Mouse (Mus musculus) hematopoietic stem cell, adult 5-6 weeks (primary cell): ENCODE results near the gene Tmem115. TPM values are rescaled to one million over a fixed set of nuclear protein-coding genes. Genes with fewer than 3 reads are reported as not detected.

ENCODE experiments used
- ATAC-seq, 2 experiments: fragments of 125-278 bp in 1 of 2; replicated peaks in 1 of 2; 2 replicates each; pipeline ENCODE4 v1.8.0; 2016 to 2017; ENCODE audit warnings: inconsistent platforms in 2 of 2, mild to moderate bottlenecking in 2 of 2, moderate number of reproducible peaks in 2 of 2, low read depth in 1 of 2, moderate TSS enrichment in 1 of 2; ENCODE audit not compliant: low FRiP score in 2 of 2, poor library complexity in 2 of 2, severe bottlenecking in 2 of 2, insufficient read depth in 1 of 2, low TSS enrichment in 1 of 2
- total RNA-seq: library from RNA; stranded (forward); fragments of 172-1452, 232-1000 nt; gene quantifications from 2 replicates; pipeline ENCODE4 v1.2.3, GENCODE M21; 2017

Gene Tmem115
- total RNA-seq, 1 experiment from 2014 or later, result 12.6 TPM

GRCm38 (mm10) chr9:107578587-107578986 lies 44.8 kb downstream of the Tmem115 start, which contains the start of gene Naa80:
TSS of gene Naa80 (plus strand) at chr9:107578887.
- no peak for ATAC-seq

GRCm38 (mm10) chr9:107579023-107579900 lies 45.5 kb downstream of the Tmem115 start:
- ATAC-seq, result no peak

- peak; percentile 68 to 83 for ATAC-seq
Measured at GRCm38 (mm10) chr9:107580501-107581317, 47.0 kb downstream of the Tmem115 start, which contains the start of gene Hyal3. TSS of gene Hyal3 (plus strand) at chr9:107580818.

GRCm38 (mm10) chr9:107581584-107581983 lies 47.8 kb downstream of the Tmem115 start:
- ATAC-seq, result no peak

- no peak for ATAC-seq
Measured at GRCm38 (mm10) chr9:107582509-107583062, 48.8 kb downstream of the Tmem115 start.

GRCm38 (mm10) chr9:107583174-107583573 lies 49.4 kb downstream of the Tmem115 start:
- no peak for ATAC-seq

- ATAC-seq, result no peak
Measured at GRCm38 (mm10) chr9:107586504-107586903, 52.8 kb downstream of the Tmem115 start.

- ATAC-seq, result peak; percentile 92 to 93
Measured at GRCm38 (mm10) chr9:107586974-107587832, 53.5 kb downstream of the Tmem115 start, which contains the start of gene Ifrd2. TSS of gene Ifrd2 (plus strand) at chr9:107587642.

GRCm38 (mm10) chr9:107587833-107588639 lies 54.3 kb downstream of the Tmem115 start:
- peak in 1 of 2 experiments; percentile 2; a peak in 1 of 4 replicates for ATAC-seq

Other genes starting within 250 kb of the Tmem115 start
- gene Mapkapk3, start 244.1 kb upstream of the Tmem115 start, total RNA-seq, result 62.0 and 62.6 TPM in 2 replicates
- 1.4 and 3.5 TPM in 2 replicates for gene Cish, start 237.9 kb upstream of the Tmem115 start, total RNA-seq
- gene Hemk1, start 195.6 kb upstream of the Tmem115 start, total RNA-seq, result 11.5 and 37.2 TPM in 2 replicates
- gene 6430571L13Rik, start 193.3 kb upstream of the Tmem115 start, total RNA-seq, result 0.25 and 0.50 TPM in 2 replicates
- 0.19 and 1.8 TPM in 2 replicates for gene Cacna2d2, start 134.3 kb upstream of the Tmem115 start, total RNA-seq
- 15.3 and 19.7 TPM in 2 replicates for gene Cyb561d2, start 8.2 kb downstream of the Tmem115 start, total RNA-seq
- 5.9 and 27.5 TPM in 2 replicates for gene Nprl2, start 8.3 kb downstream of the Tmem115 start, total RNA-seq
- gene Zmynd10, start 13.4 kb downstream of the Tmem115 start, total RNA-seq, result not detected in 2 replicates
- 36.3 and 47.8 TPM in 2 replicates for gene Rassf1, start 17.6 kb downstream of the Tmem115 start, total RNA-seq
- gene Tusc2, start 29.3 kb downstream of the Tmem115 start, total RNA-seq, result 16.2 and 23.7 TPM in 2 replicates
- gene Hyal2, start 34.0 kb downstream of the Tmem115 start, total RNA-seq, result 4.0 and 4.2 TPM in 2 replicates
- 4.1 and 5.2 TPM in 2 replicates for gene Hyal1, start 43.0 kb downstream of the Tmem115 start, total RNA-seq
- gene Naa80, start 44.9 kb downstream of the Tmem115 start, total RNA-seq, result 12.2 and 12.7 TPM in 2 replicates
- 0.35 and 3.9 TPM in 2 replicates for gene Hyal3, start 46.9 kb downstream of the Tmem115 start, total RNA-seq
- 49.8 and 62.7 TPM in 2 replicates for gene Ifrd2, start 53.7 kb downstream of the Tmem115 start, total RNA-seq
- gene Sema3b, start 75.3 kb downstream of the Tmem115 start, total RNA-seq, result not detected in 2 replicates
- 345 and 415 TPM in 2 replicates for gene Gnai2, start 101.4 kb downstream of the Tmem115 start, total RNA-seq
- not detected in 2 replicates for gene Slc38a3, start 135.6 kb downstream of the Tmem115 start, total RNA-seq
- not detected in 2 replicates for gene Gnat1, start 145.8 kb downstream of the Tmem115 start, total RNA-seq
- gene Sema3f, start 176.5 kb downstream of the Tmem115 start, total RNA-seq, result 0.89 and 1.2 TPM in 2 replicates
- 309 and 331 TPM in 2 replicates for gene Rbm5, start 237.1 kb downstream of the Tmem115 start, total RNA-seq